Mouse (Mus musculus) CD8-positive naive resting alpha-beta T cell, adult 57 days (primary cell): ENCODE results near the gene Cenpi. TPM values are rescaled to one million over a fixed set of nuclear protein-coding genes. Genes with fewer than 3 reads are reported as not detected.

Experiments used
- total RNA-seq: library from RNA; stranded (reverse); gene quantifications from one replicate; pipeline ENCODE4 v1.2.4, GENCODE M21; 2023

Gene Cenpi
- total RNA-seq = 2.8 TPM

DNA sequence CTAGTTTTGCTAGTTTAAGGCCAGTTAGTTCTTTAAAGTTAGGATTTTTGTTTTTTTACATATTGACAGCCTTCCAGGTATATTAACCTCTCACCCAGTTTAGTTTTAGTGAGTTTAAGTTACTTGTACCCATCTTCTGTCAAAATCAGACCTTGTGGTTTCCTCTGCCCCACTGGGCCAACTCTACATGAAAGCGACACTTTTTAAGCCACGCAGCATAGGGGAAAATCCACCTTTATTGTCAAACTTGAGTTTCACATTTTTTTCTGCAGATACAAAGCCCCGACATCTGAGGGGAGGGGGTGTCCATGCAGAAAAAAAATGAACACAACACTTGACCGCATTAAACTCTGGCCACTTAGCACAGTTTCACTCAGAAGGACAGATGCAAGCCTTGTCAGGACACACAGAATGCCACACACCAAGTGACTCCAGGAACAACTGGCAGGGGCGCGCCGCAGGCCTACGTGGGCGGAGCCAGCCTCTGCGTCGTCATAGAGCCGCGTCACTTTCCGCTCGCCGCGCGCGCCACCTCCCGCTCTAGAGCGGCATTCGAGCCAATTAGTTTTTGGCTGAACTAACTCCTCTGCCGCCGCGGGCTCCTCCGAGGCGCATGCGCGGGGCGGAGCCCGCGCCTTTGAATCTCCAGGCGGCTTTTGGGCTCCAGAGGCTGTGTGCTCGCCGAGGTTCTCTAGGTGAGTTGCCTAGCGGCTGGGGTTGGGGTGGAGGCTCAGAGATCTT is at the start of gene Cenpi:
Gene Cenpi, plus strand, starts transcription at position 551 of the 741 bp plus-strand sequence.

DNA sequence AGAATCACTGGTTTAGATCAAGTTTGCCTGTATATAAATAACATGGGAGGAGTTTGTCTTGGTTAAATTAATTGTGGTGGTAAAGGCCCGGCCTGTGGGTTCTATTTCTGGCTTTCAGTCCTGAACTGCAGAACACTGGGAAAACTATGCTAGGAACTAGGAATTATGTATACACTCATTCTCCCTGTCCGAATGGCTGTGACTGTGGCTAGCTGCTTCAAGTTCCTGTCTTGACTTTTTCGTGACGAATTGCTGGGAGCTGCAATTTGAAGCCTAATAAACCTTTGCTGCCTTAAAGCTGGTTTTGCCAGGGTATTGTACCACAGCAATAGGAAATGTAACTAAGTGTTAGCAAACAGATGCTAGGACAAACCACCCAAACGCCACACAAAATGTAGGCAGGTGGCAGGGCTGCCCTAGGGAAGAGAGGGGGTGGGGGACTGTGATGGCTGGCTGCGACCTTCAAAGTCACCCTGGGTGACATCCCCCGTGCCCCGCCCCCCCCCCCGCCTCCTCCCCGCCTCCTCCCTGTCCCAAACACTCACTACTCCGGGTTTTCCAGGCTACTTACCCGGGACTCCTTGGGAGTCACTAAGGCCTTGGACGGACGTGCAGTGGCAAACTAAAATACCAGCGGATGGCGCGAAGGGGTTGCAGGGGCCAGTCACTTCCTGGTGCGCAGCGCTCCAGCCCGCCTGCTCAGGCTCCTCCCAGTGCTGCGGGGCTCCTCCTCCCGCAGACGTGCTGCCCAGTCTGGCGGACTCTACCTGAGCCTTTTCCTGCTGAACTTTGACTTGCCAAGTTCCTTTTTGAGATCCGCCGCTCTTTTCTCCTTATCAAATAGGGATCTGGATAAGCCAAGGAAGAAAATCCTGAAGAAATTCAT is 31.4 kb upstream of the Cenpi start, which contains the start of gene Trmt2b:
Gene Trmt2b, minus strand, starts transcription at position 710 of the 886 bp plus-strand sequence.

DNA sequence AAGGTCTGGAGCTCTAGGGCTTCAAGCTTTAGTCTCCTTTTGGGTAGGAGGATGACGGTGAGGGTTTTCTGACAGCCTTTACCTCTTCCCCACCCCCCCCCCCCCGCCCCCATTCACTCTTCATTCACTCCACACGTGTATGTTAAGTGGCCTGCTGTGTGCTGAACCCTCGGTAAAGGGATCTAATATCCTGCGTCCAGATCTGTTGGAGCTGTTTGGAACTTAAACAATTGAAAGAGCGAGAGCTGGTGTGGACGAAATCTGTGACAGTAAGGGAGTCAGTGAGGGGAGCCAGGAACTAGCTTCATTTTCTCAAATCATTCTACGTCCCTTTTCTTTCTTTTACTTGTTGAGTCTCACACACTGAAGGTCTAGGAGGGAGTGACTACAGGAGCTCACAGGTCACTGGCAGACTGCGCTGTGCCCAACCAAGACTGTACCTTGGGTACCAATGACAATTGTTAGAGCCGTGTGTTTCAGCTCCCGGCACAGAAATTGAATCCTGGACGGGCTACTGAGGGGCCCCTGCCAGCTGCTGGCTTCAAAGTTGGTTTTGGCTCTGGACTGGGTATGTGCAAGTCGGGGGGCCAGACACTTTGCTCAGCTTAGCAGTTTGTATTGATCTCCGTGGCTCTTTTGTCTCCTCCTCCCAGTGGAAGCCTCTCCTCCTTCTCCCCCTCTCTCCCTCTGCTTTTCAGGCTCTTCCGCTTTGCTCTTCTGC is 96.1 kb downstream of the Cenpi start, which contains the start of gene Drp2:
Gene Drp2, plus strand, starts transcription at position 689 of the 721 bp plus-strand sequence.

Other genes with a start within 250 kb of the Cenpi start
- 48.0 TPM for gene Cstf2, start 248.9 kb upstream of the Cenpi start, total RNA-seq
- gene Xkrx, start 146.0 kb upstream of the Cenpi start, total RNA-seq = 23.7 TPM
- gene Arl13a, start 120.6 kb upstream of the Cenpi start, total RNA-seq = not detected
- gene Nox1, start 86.1 kb upstream of the Cenpi start, total RNA-seq = 0.49 TPM
- gene Trmt2b, start 31.1 kb upstream of the Cenpi start, total RNA-seq = 22.4 TPM
- not detected for gene Tmem35a, start 12.9 kb upstream of the Cenpi start, total RNA-seq
- gene Drp2, start 96.5 kb downstream of the Cenpi start, total RNA-seq = not detected
- gene Taf7l, start 168.4 kb downstream of the Cenpi start, total RNA-seq = not detected
- gene Timm8a1, start 233.8 kb downstream of the Cenpi start, total RNA-seq = 15.3 TPM